Mouse (Mus musculus): Measurements from ENCODE around the gene Tssk6.

GRCm38 (mm10) chr8:69934582-69934981, 32.6 kb downstream of the Tssk6 start:
- TF ChIP-seq CTCF (conservative IDR thresholded peaks at IDR 0.05; ENCODE audit: low read length), result no peak
- TF ChIP-seq POU5F1 (IDR thresholded peaks at IDR 0.05; ENCODE audit: borderline replicate concordance, low read length), result no peak
- no peak for TF ChIP-seq NANOG (IDR thresholded peaks at IDR 0.05; ENCODE audit: borderline replicate concordance, low read length)
